Mouse (Mus musculus): ENCODE data around the gene Hoxd9.

Gene Hoxd9

DNA sequence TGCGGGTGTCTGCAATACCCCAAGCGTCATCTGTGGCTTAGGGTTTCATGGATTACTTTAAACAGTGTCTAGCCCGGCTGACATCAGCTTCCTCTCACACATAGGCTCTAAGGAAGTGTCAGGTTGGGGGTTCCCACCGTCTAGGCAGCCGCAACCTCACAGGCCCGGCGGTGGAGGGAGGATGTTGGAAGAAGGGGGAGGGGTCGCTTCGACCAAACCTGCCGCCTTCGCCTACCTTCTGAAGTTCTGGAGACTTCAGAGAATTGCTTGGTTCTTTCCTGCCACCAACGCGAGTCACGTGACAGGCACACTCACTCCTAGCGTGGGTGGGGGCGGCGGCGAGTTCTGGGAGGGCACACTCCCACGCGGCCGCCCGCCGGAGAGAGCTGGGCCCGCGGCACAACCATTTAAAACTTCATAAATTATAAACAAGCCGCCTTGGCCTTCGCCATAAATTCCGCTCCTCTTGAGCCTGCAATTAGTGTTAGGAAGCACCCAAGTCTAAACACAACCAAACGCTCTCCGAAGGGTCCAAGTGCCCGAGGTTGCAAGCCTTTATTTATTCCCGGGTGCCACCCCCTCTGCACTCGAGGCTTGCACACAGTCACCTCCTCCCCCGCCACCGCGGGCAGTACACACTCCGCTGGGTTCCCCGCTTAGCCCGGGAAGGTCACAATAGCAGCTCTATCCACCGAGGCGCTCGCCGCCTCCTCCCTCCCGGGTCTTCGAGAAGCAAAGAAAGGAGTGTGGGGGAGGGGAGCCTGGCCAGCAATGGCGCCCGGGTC, 52.0 kb downstream of the Hoxd9 start:
- no peak for DNase-seq (ENCODE audit: low spot score in 2 of 2)
